Mouse (Mus musculus): ENCODE measurements around the gene Spryd4. TPM values are rescaled to one million over a fixed set of nuclear protein-coding genes. Genes with fewer than 3 reads are reported as not detected.

The Spryd4 gene
- polyA plus RNA-seq, 1 experiment from 2014 or later: 13.8 TPM

DNA sequence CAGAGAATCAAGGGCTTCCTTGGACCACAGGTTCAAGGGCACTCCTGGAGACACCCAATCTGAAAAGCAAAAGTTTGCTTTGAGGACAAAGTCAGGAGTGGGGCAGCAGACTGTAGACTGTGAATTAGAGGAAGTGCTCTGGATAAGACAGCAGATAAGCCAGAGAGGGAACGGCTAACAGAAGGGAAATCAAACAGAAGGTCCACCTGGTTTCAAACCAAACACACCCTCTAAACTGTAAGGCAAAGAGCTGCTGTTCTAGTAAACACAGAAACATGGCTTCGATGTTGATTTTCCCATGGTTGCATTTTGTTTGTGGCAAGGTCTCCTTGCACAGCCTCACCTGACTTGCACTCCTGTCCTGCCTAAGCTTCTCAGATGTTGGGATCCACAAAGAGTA lies 20.1 kb downstream of the Spryd4 start:
- POLR2A ChIA-PET: interaction anchor here (1.4 kb wide), 1 partner anchor 100 kb away, joined by 3 read pairs; the partner anchor contains the start of gene Baz2a

GRCm38 (mm10) chr10:128188242-128188877 lies 23.2 kb downstream of the Spryd4 start:
- in situ Hi-C loops (cut with MboI; ENCODE audit: low pct_unique_long_range_greater_than_20kb): loop anchor here (5.0 to 25.0 kb wide), 3 partner anchors 46 to 501 kb away; no protein-coding TSS in a partner anchor
- CTCF ChIA-PET: interaction anchor here (0.9 to 7.7 kb wide), 6 partner anchors 9 to 97 kb away, joined by 3 to 84 read pairs (median 4); partner anchors contain the start of gene Baz2a
- TF ChIP-seq CTCF (IDR thresholded peaks at IDR 0.05): no peak
- no peak for DNase-seq (ENCODE audit: low read depth, low spot score)
- H3K27me3 ChIP-seq: no peaks in the 10 kb centered on the region
- ATAC-seq: no peak
- POLR2A ChIA-PET: interaction anchor here (1.1 kb wide), 1 partner anchor 104 kb away, joined by 5 read pairs; no protein-coding TSS in a partner anchor

More for the DNA sequence above, 20.1 kb downstream of the Spryd4 start:
- no peak for DNase-seq (ENCODE audit: low read depth, low spot score)
- ATAC-seq: no peak
- in situ Hi-C loops (cut with MboI; ENCODE audit: low pct_unique_long_range_greater_than_20kb): loop anchor here (10.0 to 25.0 kb wide), 2 partner anchors 247 to 504 kb away; no protein-coding TSS in a partner anchor
- CTCF ChIA-PET: interaction anchor here (1.5 to 3.0 kb wide), 3 partner anchors 15 to 101 kb away, joined by 4 to 14 read pairs (median 6); partner anchors contain the start of gene Baz2a
- H3K27me3 ChIP-seq: no peaks in the 10 kb centered on the region
- TF ChIP-seq CTCF (IDR thresholded peaks at IDR 0.05): no peak

- TF ChIP-seq CTCF (IDR thresholded peaks at IDR 0.05): no peak
- CTCF ChIA-PET: interaction anchor here (1.6 to 7.7 kb wide), 2 partner anchors 44 to 53 kb away, joined by 4 to 84 read pairs; no protein-coding TSS in a partner anchor
- in situ Hi-C loops (cut with MboI; ENCODE audit: low pct_unique_long_range_greater_than_20kb): loop anchor here (5.0 to 25.0 kb wide), 3 partner anchors 45 to 500 kb away; no protein-coding TSS in a partner anchor
- ATAC-seq (no peak), DNase-seq (ENCODE audit: low read depth, low spot score) (no peak)
- no peaks in the 10 kb centered on the region for H3K27me3 ChIP-seq
- POLR2A ChIA-PET: no interaction called here
These were observed 24.4 kb downstream of the Spryd4 start for GRCm38 (mm10) chr10:128187181-128187605.

GRCm38 (mm10) chr10:128185959-128186358 lies 25.6 kb downstream of the Spryd4 start:
- no peak for ATAC-seq
- POLR2A ChIA-PET: interaction anchor here (0.6 to 1.0 kb wide), 2 partner anchors 32 to 57 kb away, joined by 3 read pairs; no protein-coding TSS in a partner anchor
- CTCF ChIA-PET: interaction anchor here (0.6 to 7.7 kb wide), 10 partner anchors 10 to 98 kb away, joined by 3 to 84 read pairs (median 6); partner anchors contain the start of gene Baz2a

GRCm38 (mm10) chr10:128185277-128185940 lies 26.2 kb downstream of the Spryd4 start:
- ChIA-PET CTCF (interaction anchor here (1.1 to 7.7 kb wide), 6 partner anchors 9 to 98 kb away, joined by 5 to 84 read pairs (median 10); partner anchors contain the start of gene Baz2a), POLR2A (interaction anchor here (0.6 to 1.1 kb wide), 3 partner anchors 32 to 102 kb away, joined by 3 read pairs; partner anchors contain the start of gene Atp5b)
- ATAC-seq: no peak

More at GRCm38 (mm10) chr10:128185959-128186358, 25.6 kb downstream of the Spryd4 start:
- no peaks in the 10 kb centered on the region for H3K27me3 ChIP-seq
- DNase-seq (ENCODE audit: low read depth, low spot score): peak; percentile 63
- peak; percentile 94 for TF ChIP-seq CTCF (IDR thresholded peaks at IDR 0.05)
- in situ Hi-C loops (cut with MboI; ENCODE audit: low pct_unique_long_range_greater_than_20kb): loop anchor here (5.0 to 25.0 kb wide), 3 partner anchors 44 to 499 kb away; no protein-coding TSS in a partner anchor

GRCm38 (mm10) chr10:128184296-128184695 lies 27.3 kb downstream of the Spryd4 start:
- in situ Hi-C loops (cut with MboI; ENCODE audit: low pct_unique_long_range_greater_than_20kb): loop anchor here (25.0 kb wide), 1 partner anchor 497 kb away; no protein-coding TSS in a partner anchor
- no peak for TF ChIP-seq CTCF (IDR thresholded peaks at IDR 0.05)
- POLR2A ChIA-PET: interaction anchor here (1.1 kb wide), 1 partner anchor 101 kb away, joined by 3 read pairs; the partner anchor contains the start of gene Atp5b
- H3K27me3 ChIP-seq: no peaks in the 10 kb centered on the region
- ATAC-seq: no peak
- CTCF ChIA-PET: interaction anchor here (1.6 to 7.7 kb wide), 3 partner anchors 34 to 92 kb away, joined by 5 to 84 read pairs (median 44); partner anchors contain the start of gene Baz2a
- no peak for DNase-seq (ENCODE audit: low read depth, low spot score)

More at GRCm38 (mm10) chr10:128185277-128185940, 26.2 kb downstream of the Spryd4 start:
- TF ChIP-seq CTCF (IDR thresholded peaks at IDR 0.05): no peak
- no peak for DNase-seq (ENCODE audit: low read depth, low spot score)
- in situ Hi-C loops (cut with MboI; ENCODE audit: low pct_unique_long_range_greater_than_20kb): loop anchor here (5.0 to 25.0 kb wide), 3 partner anchors 43 to 498 kb away; no protein-coding TSS in a partner anchor
- H3K27me3 ChIP-seq: no peaks in the 10 kb centered on the region

- POLR2A ChIA-PET: interaction anchor here (1.3 kb wide), 1 partner anchor 16 kb away, joined by 3 read pairs; no protein-coding TSS in a partner anchor
- ATAC-seq (no peak), DNase-seq (ENCODE audit: low read depth, low spot score) (no peak)
- no peaks in the 10 kb centered on the region for H3K27me3 ChIP-seq
- in situ Hi-C loops (cut with MboI; ENCODE audit: low pct_unique_long_range_greater_than_20kb): loop anchor here (25.0 kb wide), 1 partner anchor 493 kb away; no protein-coding TSS in a partner anchor
- CTCF ChIA-PET: interaction anchor here (1.3 to 2.8 kb wide), 2 partner anchors 29 to 39 kb away, joined by 3 to 23 read pairs; no protein-coding TSS in a partner anchor
- no peak for TF ChIP-seq CTCF (IDR thresholded peaks at IDR 0.05)
These were observed 31.6 kb downstream of the Spryd4 start, which contains the start of gene Rbms2 for GRCm38 (mm10) chr10:128179989-128180388. Gene Rbms2 (minus strand): TSS chr10:128180297.

DNA sequence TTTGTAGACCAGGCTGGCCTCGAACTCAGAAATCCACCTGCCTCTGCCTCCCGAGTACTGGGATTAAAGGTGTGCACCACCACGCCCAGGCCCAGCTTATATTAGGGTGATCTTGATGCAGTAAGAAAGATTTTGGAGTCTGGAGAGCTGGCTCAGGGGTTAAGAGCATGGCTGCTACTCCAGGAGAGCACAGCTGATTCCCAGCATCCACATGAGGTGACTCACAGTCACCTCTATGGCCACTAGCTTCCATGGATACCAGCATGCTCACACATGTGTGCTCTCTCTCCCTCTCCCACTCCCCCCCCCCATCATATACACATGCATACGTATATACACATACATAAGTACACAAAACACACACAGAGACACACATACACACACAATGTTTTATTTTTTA lies 34.3 kb downstream of the Spryd4 start:
- ChIA-PET CTCF (interaction anchor here (0.9 to 3.0 kb wide), 6 partner anchors 9 to 66 kb away, joined by 3 to 14 read pairs (median 4); no protein-coding TSS in a partner anchor), POLR2A (interaction anchor here (1.2 kb wide), 1 partner anchor 10 kb away, joined by 3 read pairs; no protein-coding TSS in a partner anchor)
- in situ Hi-C loops (cut with MboI; ENCODE audit: low pct_unique_long_range_greater_than_20kb): loop anchor here (25.0 kb wide), 1 partner anchor 490 kb away; no protein-coding TSS in a partner anchor
- DNase-seq (ENCODE audit: low read depth, low spot score) (no peak), ATAC-seq (no peak)
- no peaks in the 10 kb centered on the region for H3K27me3 ChIP-seq
- TF ChIP-seq CTCF (IDR thresholded peaks at IDR 0.05): no peak

- peak; percentile 38 for DNase-seq (ENCODE audit: low read depth, low spot score)
- POLR2A ChIA-PET: interaction anchor here (0.5 to 1.5 kb wide), 7 partner anchors 9 to 93 kb away, joined by 3 to 5 read pairs (median 4); partner anchors contain the start of gene Atp5b
- in situ Hi-C loops (cut with MboI; ENCODE audit: low pct_unique_long_range_greater_than_20kb): loop anchor here (25.0 kb wide), 1 partner anchor 489 kb away; no protein-coding TSS in a partner anchor
These were observed 35.4 kb downstream of the Spryd4 start for GRCm38 (mm10) chr10:128175996-128176755.

More at GRCm38 (mm10) chr10:128175996-128176755, 35.4 kb downstream of the Spryd4 start:
- CTCF ChIA-PET: interaction anchor here (0.7 to 3.0 kb wide), 9 partner anchors 10 to 85 kb away, joined by 3 to 14 read pairs (median 4); partner anchors contain the start of gene Baz2a
- TF ChIP-seq CTCF (IDR thresholded peaks at IDR 0.05): no peak
- no peak for ATAC-seq
- no peaks in the 10 kb centered on the region for H3K27me3 ChIP-seq

Data from Patski (cell line).